Mouse (Mus musculus) limb, embryonic 11.5 days (tissue): ENCODE results near the gene Liph. TPM values are rescaled to one million over a fixed set of nuclear protein-coding genes. Genes with fewer than 3 reads are reported as not detected.
"Not testable (repeated sequence)": the region's sequence is repeated elsewhere in the genome, so short reads cannot be mapped to it uniquely, and the experiment has no call there.

Source experiments
- ATAC-seq: fragments of 200-750 bp; cut with Nextera tagmentation; 2 replicates; pipeline ENCODE4 v1.8.0; 2017; ENCODE audit warnings: low read depth; ENCODE audit not compliant: insufficient number of reproducible peaks, low FRiP score, low TSS enrichment
- DNase-seq: peaks from one replicate; pipeline ENCODE4 v3.0.0-alpha.2; 2015; ENCODE audit warnings: low spot score
- H3K27ac ChIP-seq: fragments of 300-500 bp; sonication (generic); replicated peaks from 2 replicates; pipeline ENCODE4 v1.5.1; 2014; ENCODE audit warnings: low read depth, mild to moderate bottlenecking, low read length
- H3K27me3 ChIP-seq: fragments of 300-500 bp; sonication (generic); 2 replicates; pipeline ENCODE4 v1.6.1; 2014; ENCODE audit warnings: mild to moderate bottlenecking, low read length, mixed read lengths; ENCODE audit not compliant: control insufficient read depth, insufficient read depth
- H3K36me3 ChIP-seq: fragments of 300-500 bp; sonication (generic); 2 replicates; pipeline ENCODE4 v1.6.1; 2014; ENCODE audit warnings: mild to moderate bottlenecking, low read length, moderate library complexity, mixed read lengths; ENCODE audit not compliant: control insufficient read depth, insufficient read depth
- H3K4me1 ChIP-seq: fragments of 300-500 bp; sonication (generic); 2 replicates; pipeline ENCODE4 v1.6.1; 2014; ENCODE audit warnings: low read length, mixed read lengths; ENCODE audit not compliant: control insufficient read depth, insufficient read depth
- H3K4me2 ChIP-seq: fragments of 300-500 bp; sonication (generic); 2 replicates; pipeline ENCODE4 v1.6.1; 2014; ENCODE audit warnings: low read depth, mild to moderate bottlenecking, moderate library complexity; ENCODE audit not compliant: severe bottlenecking
- H3K4me3 ChIP-seq: fragments of 300-500 bp; sonication (generic); 2 replicates; pipeline ENCODE4 v1.5.1; 2014; ENCODE audit warnings: low read depth, low read length
- H3K9ac ChIP-seq: fragments of 300-500 bp; sonication (generic); 2 replicates; pipeline ENCODE4 v1.6.1; 2014; ENCODE audit warnings: mild to moderate bottlenecking, low read length
- H3K9me3 ChIP-seq: fragments of 300-500 bp; sonication (generic); 2 replicates; pipeline ENCODE4 v1.6.1; 2016; ENCODE audit warnings: low read length; ENCODE audit not compliant: control insufficient read depth
- WGBS: fragments of 180-500 bp; shearing (Covaris S2); extraction: QIAGEN DNeasy Blood & Tissue Kit; methylation state at CpG from one replicate; pipeline ENCODE4 v1.1.7; 2014; 5-methylcytosine and 5-hydroxymethylcytosine counted together
- polyA plus RNA-seq: library from polyadenylated mRNA; unstranded; fragments of >200 nt; fragmentation: Nextera tagmentation; extraction: Ambion mirVana; gene quantifications from 2 replicates; pipeline ENCODE4 v1.2.1, GENCODE M21; 2014

Liph gene
- polyA plus RNA-seq, 1 experiment from 2014 or later, result 0.19 TPM

DNA sequence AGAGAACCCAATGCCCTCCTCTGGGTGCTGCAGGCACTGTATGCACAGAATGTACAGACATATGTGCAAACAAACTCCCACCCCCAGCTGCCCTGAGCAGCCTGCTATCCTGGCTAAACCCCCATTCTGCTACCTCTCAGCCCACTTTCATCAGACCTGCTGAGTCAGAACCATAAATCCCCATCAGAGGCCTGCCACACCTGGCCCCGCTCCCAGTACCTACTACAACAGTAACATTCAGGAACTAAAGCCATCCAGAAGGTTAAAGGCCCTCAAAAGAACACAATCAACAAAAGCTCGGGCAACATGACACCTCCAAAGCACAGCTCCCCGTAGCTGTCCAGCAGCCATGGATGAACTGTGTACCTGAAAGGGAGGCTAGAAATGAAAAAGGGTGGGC is 6.1 kb upstream of the Liph start:
- no peak overlapping the region for H3K4me3 ChIP-seq
- H3K9me3 ChIP-seq, result no peaks in the 10 kb centered on the region
- no peak overlapping the region for H3K27ac ChIP-seq
- no peaks in the 10 kb centered on the region for H3K27me3 ChIP-seq
- no peaks in the 10 kb centered on the region for H3K4me1 ChIP-seq
- WGBS, result 65% methylated on average over 3 of the region's 3 CpGs
- ATAC-seq (no peak), DNase-seq (no peak)
- no peak overlapping the region for H3K4me2 ChIP-seq
- no peaks in the 10 kb centered on the region for H3K36me3 ChIP-seq
- H3K9ac ChIP-seq, result no peak overlapping the region

DNA sequence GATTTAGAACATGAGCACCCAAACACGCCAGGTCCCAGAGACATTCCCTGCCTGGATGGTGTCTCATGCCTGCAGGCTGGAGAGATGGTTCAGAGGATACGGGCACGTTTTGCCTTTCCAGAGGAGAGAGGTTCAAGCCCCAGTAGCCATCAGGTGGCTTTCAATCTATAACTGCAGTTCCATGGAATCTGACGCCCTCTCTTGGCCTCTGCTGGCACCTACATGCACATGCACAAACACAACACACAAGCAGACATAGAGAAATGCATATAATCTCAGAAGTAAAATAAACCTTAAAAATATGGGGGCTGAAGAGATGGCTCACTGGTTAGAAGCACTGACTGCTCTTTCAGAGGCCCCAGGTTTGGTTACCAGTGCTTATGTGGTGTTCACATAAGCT is 5.7 kb upstream of the Liph start:
- no peaks in the 10 kb centered on the region for H3K36me3 ChIP-seq
- H3K27ac ChIP-seq, result no peak overlapping the region
- H3K9ac ChIP-seq, result no peak overlapping the region
- H3K27me3 ChIP-seq, result no peaks in the 10 kb centered on the region
- ATAC-seq (no peak), DNase-seq (no peak)
- WGBS, result 64% methylated on average over 4 of the region's 4 CpGs
- H3K4me3 ChIP-seq, result no peak overlapping the region
- H3K4me1 ChIP-seq, result no peaks in the 10 kb centered on the region
- no peaks in the 10 kb centered on the region for H3K9me3 ChIP-seq
- no peak overlapping the region for H3K4me2 ChIP-seq

DNA sequence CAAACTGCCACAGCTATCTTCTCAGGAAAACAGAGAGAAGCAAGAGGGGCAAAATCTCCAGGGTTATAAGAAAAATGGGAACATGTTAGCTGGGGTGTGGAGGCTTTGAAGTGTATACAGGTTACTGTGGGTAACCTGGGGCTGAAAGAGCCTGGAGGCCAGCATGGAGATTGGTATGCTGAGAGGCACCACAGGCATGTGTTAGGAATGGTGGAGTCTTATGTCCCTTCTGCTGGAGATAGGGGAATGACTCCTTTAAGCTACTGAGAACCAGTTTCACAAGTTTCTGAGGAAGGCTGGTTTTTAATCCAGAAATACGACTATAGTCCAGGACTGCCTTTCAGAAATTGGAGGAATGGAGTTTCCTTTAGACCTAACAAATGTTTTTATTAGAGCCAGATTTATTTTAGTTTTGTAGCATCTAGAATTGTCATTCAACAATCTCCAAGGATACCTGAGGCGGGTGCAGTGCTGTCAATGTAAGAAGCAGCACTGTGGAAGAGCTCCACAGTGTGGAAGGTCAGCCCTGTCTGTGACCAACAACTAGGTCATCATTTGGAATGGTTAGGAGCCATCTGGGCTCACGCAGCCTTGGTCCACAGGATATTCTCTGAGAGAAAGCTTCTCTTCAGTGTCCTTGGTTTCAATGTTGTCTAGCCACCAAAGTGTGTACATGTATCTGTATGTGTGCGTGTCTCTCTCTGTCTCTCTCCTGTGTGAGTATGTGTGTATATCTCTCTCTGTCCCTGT is 4.7 kb upstream of the Liph start:
- H3K4me3 ChIP-seq, result no peak overlapping the region
- no peaks in the 10 kb centered on the region for H3K36me3 ChIP-seq
- H3K9me3 ChIP-seq, result no peaks in the 10 kb centered on the region
- H3K27ac ChIP-seq, result no peak overlapping the region
- no peak overlapping the region for H3K4me2 ChIP-seq
- H3K9ac ChIP-seq, result no peak overlapping the region
- no peak for DNase-seq
- H3K4me1 ChIP-seq, result no peaks in the 10 kb centered on the region
- no peak for ATAC-seq
- no peaks in the 10 kb centered on the region for H3K27me3 ChIP-seq
- WGBS, result 83% methylated on average over 4 of the region's 4 CpGs

DNA sequence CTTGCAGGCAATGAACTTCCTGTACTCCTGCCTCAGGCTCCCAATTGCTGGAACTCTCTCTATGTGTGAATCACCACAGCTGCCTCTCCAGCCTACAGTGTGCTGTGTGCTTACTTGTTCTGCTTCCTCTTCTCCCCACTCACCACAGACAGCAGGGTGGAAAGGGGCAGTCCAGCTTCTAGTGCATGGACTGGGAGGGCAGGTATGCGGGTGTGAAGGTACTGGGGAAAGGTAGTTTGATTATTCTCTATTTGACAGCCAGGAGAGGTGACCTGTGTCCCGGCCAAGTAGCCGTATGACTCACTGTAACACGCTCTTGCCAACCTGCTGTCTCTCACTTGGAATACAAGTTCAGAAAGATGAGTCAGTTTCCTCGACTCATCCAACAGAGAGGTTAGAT is 2.6 kb upstream of the Liph start:
- Histone ChIP-seq H3K4me3 (no peak overlapping the region), H3K9me3 (no peaks in the 10 kb centered on the region), H3K9ac (no peak overlapping the region), H3K27ac (no peak overlapping the region), H3K27me3 (no peaks in the 10 kb centered on the region), H3K36me3 (no peaks in the 10 kb centered on the region), H3K4me2 (no peak overlapping the region), H3K4me1 (no peaks in the 10 kb centered on the region)
- DNase-seq, result no peak
- 87% methylated on average over 5 of the region's 5 CpGs for WGBS
- no peak for ATAC-seq

DNA sequence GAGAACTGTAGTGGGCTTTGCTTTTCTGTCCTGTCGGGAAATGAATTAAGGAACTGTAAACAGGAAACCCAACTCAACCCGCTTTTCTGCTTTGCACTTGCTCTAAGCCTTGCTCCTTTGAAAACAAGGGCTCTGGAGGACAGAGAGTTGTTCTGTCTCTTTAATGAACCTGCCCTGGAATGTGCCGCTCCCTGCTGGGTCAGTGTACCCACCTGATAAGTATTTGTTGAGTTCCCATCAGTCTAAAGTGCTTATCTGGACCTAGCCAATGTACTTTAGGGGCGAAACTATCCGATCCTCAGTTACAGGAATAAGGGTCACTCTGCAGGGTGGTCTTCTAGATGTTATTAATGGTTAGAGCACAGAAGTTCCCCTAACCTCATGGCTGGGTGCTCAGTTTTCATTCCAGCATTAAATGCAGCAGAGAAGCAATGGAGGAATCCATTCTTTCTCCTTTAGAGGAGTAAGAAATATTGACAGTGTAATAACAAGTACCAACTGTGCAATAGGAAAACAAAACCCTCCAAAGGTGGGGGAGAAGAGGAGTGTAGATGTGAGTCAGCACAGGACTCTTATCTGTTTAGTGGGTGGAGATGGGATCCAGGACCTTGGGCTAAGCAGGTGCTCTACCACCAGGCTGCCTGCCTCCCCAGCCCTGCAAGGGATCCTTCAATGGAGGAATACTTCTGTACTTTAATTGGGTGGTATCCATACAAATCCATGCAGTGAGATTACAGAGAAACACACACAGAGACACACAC is 1.6 kb upstream of the Liph start:
- DNase-seq, result no peak

DNA sequence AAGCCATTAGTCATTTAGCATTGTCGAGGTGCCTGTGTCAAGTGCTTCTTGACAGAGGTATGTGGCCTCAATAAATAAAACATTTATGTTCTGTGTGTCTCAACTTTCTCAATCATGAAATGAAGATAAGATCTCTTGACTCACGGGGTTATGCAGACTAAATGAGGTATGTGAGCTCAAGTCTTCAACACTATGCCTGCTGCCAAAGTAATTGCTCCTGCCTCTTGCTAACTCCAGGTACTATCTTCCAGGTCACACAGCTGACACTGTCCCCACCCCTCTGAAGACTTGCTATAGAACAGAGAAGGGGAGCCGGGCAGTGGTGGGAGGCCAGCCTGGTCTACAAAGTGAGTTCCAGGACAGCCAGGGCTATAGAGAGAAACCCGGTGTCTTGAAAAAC is 939 bp upstream of the Liph start:
- Histone ChIP-seq H3K36me3 (no peaks in the 10 kb centered on the region), H3K9ac (no peak overlapping the region), H3K27me3 (no peaks in the 10 kb centered on the region), H3K4me2 (no peak overlapping the region), H3K4me1 (no peaks in the 10 kb centered on the region), H3K4me3 (no peak overlapping the region), H3K27ac (no peak overlapping the region), H3K9me3 (no peaks in the 10 kb centered on the region)
- ATAC-seq (no peak), DNase-seq (no peak)
- 56% methylated on average over 4 of the region's 4 CpGs for WGBS

More for the DNA sequence above, 1.6 kb upstream of the Liph start:
- H3K36me3 ChIP-seq, result no peaks in the 10 kb centered on the region
- no peak overlapping the region for H3K27ac ChIP-seq
- no peak overlapping the region for H3K9ac ChIP-seq
- no peaks in the 10 kb centered on the region for H3K9me3 ChIP-seq
- no peaks in the 10 kb centered on the region for H3K4me1 ChIP-seq
- no peaks in the 10 kb centered on the region for H3K27me3 ChIP-seq
- H3K4me2 ChIP-seq, result no peak overlapping the region
- no peak for ATAC-seq
- H3K4me3 ChIP-seq, result no peak overlapping the region
- WGBS, result 61% methylated on average over 5 of the region's 5 CpGs

DNA sequence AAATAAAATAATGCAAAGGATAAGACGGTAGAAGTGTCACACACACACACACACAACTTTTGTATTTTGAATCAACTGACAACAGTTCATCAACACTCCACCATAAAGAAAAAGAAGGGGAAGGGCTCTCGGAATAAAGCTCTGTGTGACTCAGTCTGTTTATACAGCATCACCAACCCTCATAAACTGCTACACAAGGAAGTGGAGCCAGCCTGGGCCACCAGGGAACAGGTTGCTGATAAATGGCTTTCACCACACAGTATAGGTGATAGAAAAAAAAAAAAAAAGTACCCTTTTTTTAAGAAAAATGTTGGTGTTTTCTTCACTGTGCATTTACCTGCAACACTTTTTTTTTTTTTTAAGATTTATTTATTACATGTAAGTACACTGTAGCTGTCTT is 3.7 kb downstream of the Liph start:
- Histone ChIP-seq H3K9me3 (no peaks in the 10 kb centered on the region), H3K4me1 (no peaks in the 10 kb centered on the region), H3K4me2 (no peak overlapping the region), H3K9ac (no peak overlapping the region), H3K27me3 (no peaks in the 10 kb centered on the region), H3K27ac (no peak overlapping the region), H3K4me3 (no peak overlapping the region), H3K36me3 (no peaks in the 10 kb centered on the region)
- DNase-seq, result no peak
- no peak for ATAC-seq
- WGBS, result 78% methylated on average over 2 of the region's 2 CpGs

DNA sequence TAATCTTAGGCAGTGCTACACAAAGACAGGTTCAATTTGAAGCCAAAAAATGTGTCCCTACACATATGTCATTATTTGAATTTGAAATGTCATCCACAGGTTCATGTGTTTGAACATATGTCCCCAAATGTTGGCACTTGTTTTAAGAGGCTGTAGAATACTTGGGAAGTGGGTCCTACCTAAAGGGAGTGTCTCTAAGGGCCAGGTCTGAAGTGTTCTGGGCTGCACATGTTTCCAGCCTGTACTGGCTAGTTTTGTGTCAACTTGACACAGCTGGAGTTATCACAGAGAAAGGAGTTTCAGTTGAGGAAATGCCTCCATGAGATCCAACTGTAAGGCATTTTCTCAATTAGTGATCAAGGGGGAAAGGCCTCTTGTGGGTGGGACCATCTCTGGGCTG is 4.6 kb downstream of the Liph start:
- H3K4me3 ChIP-seq, H3K4me1 ChIP-seq, H3K9me3 ChIP-seq, H3K4me2 ChIP-seq, H3K27ac ChIP-seq, H3K9ac ChIP-seq, ATAC-seq, H3K36me3 ChIP-seq, DNase-seq, H3K27me3 ChIP-seq: not testable (repeated sequence)
